Mouse (Mus musculus): ENCODE measurements around the gene Lama1. TPM values are rescaled to one million over a fixed set of nuclear protein-coding genes. Genes with fewer than 3 reads are reported as not detected.
"Not testable (repeated sequence)": the region's sequence is repeated elsewhere in the genome, so short reads cannot be mapped to it uniquely, and the experiment has no call there.

Lama1 gene
- polyA plus RNA-seq, 1 experiment from 2014 or later, result 0.72 TPM

DNA sequence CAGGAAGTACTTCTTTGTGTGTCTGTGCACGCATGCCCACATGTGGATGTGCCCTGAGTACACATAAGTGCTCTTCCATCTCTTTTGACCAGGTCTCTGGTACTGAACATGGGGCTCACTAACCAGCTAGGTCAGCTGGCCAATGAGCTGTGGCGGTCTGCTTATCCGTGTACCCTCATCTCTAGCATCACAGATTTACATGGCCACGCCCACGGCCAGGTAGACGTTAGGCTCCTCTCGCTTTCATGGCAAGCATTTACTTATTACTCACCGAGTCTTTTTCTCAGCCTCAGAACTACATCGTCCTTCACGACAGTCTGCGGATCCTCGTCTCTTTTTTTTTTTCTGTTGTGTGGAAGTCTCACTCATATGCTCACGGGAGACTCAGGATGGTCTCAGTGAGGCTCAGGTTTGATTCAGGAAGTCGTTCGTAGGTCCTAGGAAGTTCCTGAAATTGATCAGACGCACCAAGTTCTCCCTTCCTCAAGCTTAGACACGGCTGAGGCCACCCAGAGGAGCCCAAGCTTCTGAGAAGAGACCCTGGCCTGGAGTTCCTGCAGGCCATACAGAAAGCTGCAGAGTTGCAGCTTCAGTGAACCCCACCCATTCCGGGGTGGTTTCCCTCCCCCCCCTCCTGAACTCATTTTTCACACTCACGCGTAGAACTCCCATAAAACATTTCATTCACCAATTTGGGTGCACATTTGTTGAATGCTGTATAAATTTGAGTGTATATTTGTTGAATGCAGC lies 139.3 kb downstream of the Lama1 start:
- TF ChIP-seq EP300 (IDR thresholded peaks at IDR 0.05; ENCODE audit: low read depth), result no peak
- TF ChIP-seq CTCF (IDR thresholded peaks at IDR 0.05; ENCODE audit: low read depth), result no peak
- H3K27ac ChIP-seq (ENCODE audit: low read depth), result no peak overlapping the region

DNA sequence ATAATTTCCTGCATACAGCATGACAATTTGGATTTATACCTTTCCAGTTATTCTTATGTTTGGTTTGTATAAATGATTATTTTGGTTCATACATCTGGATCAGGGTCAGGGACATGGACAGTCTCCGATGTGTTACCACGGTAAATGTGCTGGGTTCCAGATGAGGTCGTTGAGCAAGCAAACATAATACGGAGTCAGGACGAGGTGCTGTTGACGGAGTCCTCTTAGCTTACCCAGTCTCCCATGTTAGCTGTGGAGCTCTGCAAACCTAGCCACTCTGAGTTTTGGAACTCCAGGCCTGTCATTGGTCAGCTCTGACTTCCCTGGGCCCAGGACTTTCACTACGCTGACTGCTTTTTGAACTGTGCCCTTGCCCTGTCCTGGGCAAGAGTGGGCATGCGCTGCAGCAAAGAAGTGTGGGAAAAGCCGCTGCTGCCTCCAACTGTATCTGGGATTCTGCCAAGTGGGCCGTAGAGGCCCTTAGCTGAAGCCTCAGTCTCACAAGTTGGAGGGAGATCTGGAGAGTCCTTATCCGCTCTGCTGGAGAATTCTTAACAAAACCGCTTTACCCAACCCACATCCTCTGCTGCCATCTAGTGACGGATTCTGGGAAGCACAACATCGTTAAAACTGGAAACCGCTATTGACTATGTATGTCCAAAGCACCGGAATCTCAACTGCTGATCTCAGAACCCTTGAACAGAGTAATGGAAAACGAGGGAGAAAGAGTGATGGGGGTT lies 140.5 kb downstream of the Lama1 start:
- Histone ChIP-seq H3K9ac (replicated peaks) (no peak overlapping the region), H3K4me2 (ENCODE audit: low read depth, low read length) (no peak overlapping the region), H3K4me1 (ENCODE audit: insufficient read depth) (no peaks in the 10 kb centered on the region), H3K27ac (ENCODE audit: low read depth) (no peak overlapping the region), H3K36me3 (replicated peaks; ENCODE audit: insufficient read depth, low read length) (no peaks in the 10 kb centered on the region), H3K4me3 (ENCODE audit: low read depth, low read length) (no peak overlapping the region), H3K9me3 (ENCODE audit: low read length) (no peaks in the 10 kb centered on the region), H3K27me3 (ENCODE audit: insufficient read depth, low read length) (no peaks in the 10 kb centered on the region)
- TF ChIP-seq EP300 (IDR thresholded peaks at IDR 0.05; ENCODE audit: low read depth) (no peak), CTCF (IDR thresholded peaks at IDR 0.05; ENCODE audit: low read depth) (peak; percentile 76)
- ATAC-seq (no peak), DNase-seq (peak; percentile 60)
- 53% methylated on average over 17 of the region's 17 CpGs for WGBS (ENCODE audit: insufficient replicate concordance)

More for the DNA sequence above, 139.3 kb downstream of the Lama1 start:
- ATAC-seq (no peak), DNase-seq (no peak)
- Histone ChIP-seq H3K9ac (replicated peaks) (no peak overlapping the region), H3K4me1 (ENCODE audit: insufficient read depth) (no peaks in the 10 kb centered on the region), H3K36me3 (replicated peaks; ENCODE audit: insufficient read depth, low read length) (no peaks in the 10 kb centered on the region), H3K9me3 (ENCODE audit: low read length) (no peaks in the 10 kb centered on the region), H3K27me3 (ENCODE audit: insufficient read depth, low read length) (no peaks in the 10 kb centered on the region), H3K4me2 (ENCODE audit: low read depth, low read length) (no peak overlapping the region), H3K4me3 (ENCODE audit: low read depth, low read length) (no peak overlapping the region)
- WGBS (ENCODE audit: insufficient replicate concordance), result 80% methylated on average over 20 of the region's 20 CpGs

DNA sequence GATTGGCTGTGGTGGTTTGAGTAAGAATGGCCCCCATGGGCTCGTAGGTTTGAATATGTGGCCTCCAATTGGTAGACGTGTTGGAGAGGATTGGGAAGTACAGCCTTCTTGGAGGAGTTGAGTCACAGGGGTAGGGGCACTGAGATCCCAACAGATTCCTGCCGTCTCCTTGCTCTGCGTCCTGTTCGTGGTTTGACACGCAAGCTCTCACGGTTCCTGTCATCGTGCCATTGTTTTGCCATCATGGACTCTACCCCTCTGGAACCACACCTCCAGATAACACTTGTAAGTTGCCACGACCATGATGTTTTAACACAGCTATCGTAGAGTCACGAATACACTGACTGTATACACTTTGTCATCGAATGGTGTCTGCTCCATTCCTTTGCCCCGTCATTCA lies 141.9 kb downstream of the Lama1 start:
- no peaks in the 10 kb centered on the region for H3K27me3 ChIP-seq (ENCODE audit: insufficient read depth, low read length)
- TF ChIP-seq CTCF (IDR thresholded peaks at IDR 0.05; ENCODE audit: low read depth), result no peak
- no peak for TF ChIP-seq EP300 (IDR thresholded peaks at IDR 0.05; ENCODE audit: low read depth)
- H3K4me2 ChIP-seq (ENCODE audit: low read depth, low read length), result no peak overlapping the region
- no peaks in the 10 kb centered on the region for H3K4me1 ChIP-seq (ENCODE audit: insufficient read depth)
- DNase-seq (no peak), ATAC-seq (no peak)
- 76% methylated on average over 13 of the region's 13 CpGs for WGBS (ENCODE audit: insufficient replicate concordance)
- no peak overlapping the region for H3K4me3 ChIP-seq (ENCODE audit: low read depth, low read length)
- H3K9me3 ChIP-seq (ENCODE audit: low read length), result no peaks in the 10 kb centered on the region
- no peak overlapping the region for H3K27ac ChIP-seq (ENCODE audit: low read depth)
- H3K36me3 ChIP-seq (replicated peaks; ENCODE audit: insufficient read depth, low read length), result no peaks in the 10 kb centered on the region
- no peak overlapping the region for H3K9ac ChIP-seq (replicated peaks)

DNA sequence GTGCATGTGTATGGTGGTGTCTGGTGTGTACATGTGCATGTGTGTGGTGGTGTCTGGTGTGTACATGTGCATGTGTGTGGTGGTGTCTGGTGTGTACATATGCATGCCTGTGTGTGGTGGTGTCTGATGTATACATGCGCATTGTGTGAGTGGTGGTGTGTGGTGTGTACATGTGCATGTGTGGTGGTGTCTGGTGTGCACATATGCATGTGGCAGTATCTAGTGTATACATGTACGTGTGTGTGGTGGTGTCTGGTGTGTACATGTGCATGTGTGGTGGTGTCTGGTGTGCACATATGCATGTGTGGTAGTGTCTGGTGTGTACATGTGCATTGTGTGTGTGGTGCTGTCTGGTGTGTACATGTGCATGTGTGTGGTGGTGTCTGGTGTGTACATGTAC lies 144.4 kb downstream of the Lama1 start:
- not testable (repeated sequence) for H3K27me3 ChIP-seq (ENCODE audit: insufficient read depth, low read length); H3K4me1 ChIP-seq (ENCODE audit: insufficient read depth); DNase-seq; H3K9me3 ChIP-seq (ENCODE audit: low read length); H3K4me3 ChIP-seq (ENCODE audit: low read depth, low read length); H3K27ac ChIP-seq (ENCODE audit: low read depth); H3K36me3 ChIP-seq (replicated peaks; ENCODE audit: insufficient read depth, low read length); ATAC-seq; H3K9ac ChIP-seq (replicated peaks); H3K4me2 ChIP-seq (ENCODE audit: low read depth, low read length)
- 75% methylated on average over 2 of the region's 2 CpGs for WGBS (ENCODE audit: insufficient replicate concordance)

DNA sequence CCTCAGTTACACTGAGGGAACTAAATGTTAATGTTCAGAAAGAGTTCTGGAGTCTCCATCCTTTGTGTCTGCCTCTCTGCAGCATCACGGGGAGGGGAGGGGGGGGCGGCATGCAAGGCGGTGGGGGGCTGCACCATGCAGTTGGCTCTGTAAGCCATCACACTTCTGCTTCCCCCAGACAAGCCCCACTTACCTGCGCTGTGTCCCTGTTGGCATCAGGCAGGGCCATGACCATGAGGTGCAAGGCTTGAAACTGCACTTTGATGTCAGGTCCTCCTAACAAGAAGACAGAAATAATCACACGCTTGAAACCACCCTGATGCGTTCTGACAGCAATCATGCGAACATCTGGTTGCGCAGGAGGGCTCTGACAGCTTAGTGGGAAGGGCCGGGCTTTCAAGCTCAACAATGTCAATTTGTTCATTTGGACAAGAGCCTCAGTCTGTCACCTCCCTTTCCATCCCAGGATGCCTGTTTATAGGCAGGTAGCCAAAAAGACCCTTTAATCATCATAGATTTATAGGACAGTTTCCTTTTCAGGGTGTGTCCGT lies 164.1 kb downstream of the Lama1 start:
- H3K27ac ChIP-seq (ENCODE audit: low read depth), result no peak overlapping the region
- no peaks in the 10 kb centered on the region for H3K4me1 ChIP-seq (ENCODE audit: insufficient read depth)
- no peak overlapping the region for H3K9ac ChIP-seq (replicated peaks)
- H3K4me3 ChIP-seq (ENCODE audit: low read depth, low read length), result no peak overlapping the region
- 85% methylated on average over 10 of the region's 10 CpGs for WGBS (ENCODE audit: insufficient replicate concordance)
- H3K4me2 ChIP-seq (ENCODE audit: low read depth, low read length), result no peak overlapping the region
- H3K27me3 ChIP-seq (ENCODE audit: insufficient read depth, low read length), result no peaks in the 10 kb centered on the region
- no peaks in the 10 kb centered on the region for H3K9me3 ChIP-seq (ENCODE audit: low read length)
- no peaks in the 10 kb centered on the region for H3K36me3 ChIP-seq (replicated peaks; ENCODE audit: insufficient read depth, low read length)
- DNase-seq (no peak), ATAC-seq (no peak)
- TF ChIP-seq CTCF (IDR thresholded peaks at IDR 0.05; ENCODE audit: low read depth) (no peak), EP300 (IDR thresholded peaks at IDR 0.05; ENCODE audit: low read depth) (no peak)

DNA sequence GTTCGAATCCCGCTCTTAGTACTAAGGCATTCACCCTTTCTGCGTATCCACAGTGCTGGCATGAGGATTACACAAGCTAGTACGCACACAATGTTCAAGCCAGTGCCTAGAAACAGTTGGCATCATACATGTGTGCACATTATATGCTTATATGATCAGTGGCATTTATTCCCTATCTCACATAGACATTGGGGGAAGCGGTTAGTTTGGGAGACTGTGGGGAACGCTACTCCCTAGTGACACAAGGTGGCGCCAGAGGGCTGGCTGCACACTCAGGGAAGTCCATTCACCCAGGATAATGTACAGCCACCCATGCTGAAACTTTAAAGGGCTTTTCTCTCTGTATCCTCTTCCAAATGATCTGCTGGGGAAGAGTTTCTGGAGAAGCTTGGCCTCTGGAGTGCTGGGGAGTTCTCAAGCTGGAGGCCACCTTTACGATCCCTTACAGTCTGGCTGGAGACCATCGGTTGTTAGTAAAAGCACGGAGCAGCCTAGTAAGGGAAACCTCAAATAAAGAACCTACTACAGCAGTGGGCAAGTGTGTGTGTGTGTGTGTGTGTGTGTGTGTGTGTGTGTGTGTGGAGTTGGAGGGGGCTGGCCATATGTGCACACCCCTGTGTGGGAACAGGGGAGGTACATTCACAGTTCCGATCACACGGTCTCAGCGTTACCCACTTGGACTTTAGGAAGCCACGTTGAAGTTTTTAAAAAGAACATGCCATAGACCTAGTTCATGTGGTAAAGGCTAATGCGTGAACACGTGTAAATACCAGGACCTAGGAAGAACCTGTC lies 164.9 kb downstream of the Lama1 start:
- peak; percentile 57 for DNase-seq

More for the DNA sequence above, 164.9 kb downstream of the Lama1 start:
- no peaks in the 10 kb centered on the region for H3K27me3 ChIP-seq (ENCODE audit: insufficient read depth, low read length)
- no peaks in the 10 kb centered on the region for H3K9me3 ChIP-seq (ENCODE audit: low read length)
- 76% methylated on average over 16 of the region's 16 CpGs for WGBS (ENCODE audit: insufficient replicate concordance)
- ATAC-seq, result no peak
- no peak overlapping the region for H3K27ac ChIP-seq (ENCODE audit: low read depth)
- no peaks in the 10 kb centered on the region for H3K36me3 ChIP-seq (replicated peaks; ENCODE audit: insufficient read depth, low read length)
- TF ChIP-seq EP300 (IDR thresholded peaks at IDR 0.05; ENCODE audit: low read depth) (no peak), CTCF (IDR thresholded peaks at IDR 0.05; ENCODE audit: low read depth) (peak; percentile 84)
- no peak overlapping the region for H3K4me3 ChIP-seq (ENCODE audit: low read depth, low read length)
- H3K4me1 ChIP-seq (ENCODE audit: insufficient read depth), result no peaks in the 10 kb centered on the region
- no peak overlapping the region for H3K9ac ChIP-seq (replicated peaks)
- no peak overlapping the region for H3K4me2 ChIP-seq (ENCODE audit: low read depth, low read length)
